ENCODE assay signal across 9 mouse cellular contexts in the genomic region with DNA sequence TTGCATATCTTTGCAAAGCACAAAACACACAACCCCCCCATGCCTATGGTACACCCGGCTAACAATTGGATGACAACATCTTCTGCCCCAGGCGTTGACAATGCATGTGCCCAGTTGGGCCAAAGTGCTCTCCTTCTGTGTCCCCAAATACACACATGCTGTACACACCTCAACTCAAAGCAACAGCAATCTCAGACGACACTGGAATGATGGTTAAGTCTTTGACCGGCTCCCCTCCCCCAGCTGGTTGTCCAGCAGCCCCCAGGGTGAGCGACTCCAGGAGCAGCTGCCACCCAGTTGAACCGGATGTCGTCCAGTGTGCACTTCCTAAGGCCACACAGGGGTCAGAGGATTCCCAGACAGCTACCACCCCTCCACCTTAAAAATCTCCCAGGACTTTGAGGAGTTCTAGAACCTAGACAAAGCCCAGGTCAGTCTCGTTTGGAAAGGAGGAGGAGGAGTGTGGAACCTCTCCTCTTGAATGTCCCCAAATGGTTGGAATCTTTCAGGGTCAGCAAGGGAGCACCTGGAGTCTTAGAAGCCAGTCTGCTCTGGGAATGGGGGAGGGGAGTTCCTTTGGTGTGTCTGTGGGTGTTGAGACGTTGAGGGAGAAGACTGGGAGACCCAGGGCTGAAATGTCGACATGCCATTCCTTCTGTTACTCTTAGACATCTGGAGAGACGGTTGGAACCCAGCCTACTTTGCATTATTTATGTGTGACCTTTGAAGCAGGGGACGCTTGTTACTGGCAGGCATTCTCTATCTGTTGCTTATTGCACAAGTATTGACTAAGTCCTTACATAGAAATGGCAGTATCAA. TPM values are rescaled to one million over a fixed set of nuclear protein-coding genes. Genes with fewer than 3 reads are reported as not detected.
A peak's percentile ranks its signal among the peaks of the same experiment; 100 is the strongest.
DNase-seq lines count a peak whose midpoint lies in the region; ATAC-seq lines count a peak whose summit lies in the region.
"Had no signal": no experiment of that assay in that cellular context is flagged by ENCODE, and none has a peak within 500 bp of the region (broad histone marks: within the 10 kb centered on the region; RNA-seq: fewer than 3 reads in every experiment).

No protein-coding gene starts in this region.

- ATAC-seq in neural tube, embryonic 11.5 days (ENCODE audit: insufficient read depth, low FRiP score, low TSS enrichment) = no peak
- no peak for ATAC-seq in heart, embryonic 16.5 days (replicated peaks; ENCODE audit: extremely low read depth, insufficient read depth, low FRiP score)
- no peak for ATAC-seq in limb, embryonic 15.5 days (ENCODE audit: insufficient number of reproducible peaks, low FRiP score, low TSS enrichment, low read depth)
- no peak for ATAC-seq in stomach, embryonic 16.5 days (ENCODE audit: insufficient read depth, low FRiP score)

- H3K27me3 ChIP-seq in neural tube, embryonic 11.5 days (ENCODE audit: control insufficient read depth, insufficient read depth, low read length) = no peaks in the 10 kb centered on the region
- no peaks in the 10 kb centered on the region for H3K27me3 ChIP-seq in heart, embryonic 16.5 days (ENCODE audit: control insufficient read depth, insufficient read depth, low read length)
- no peaks in the 10 kb centered on the region for H3K27me3 ChIP-seq in limb, embryonic 15.5 days
- H3K27me3 ChIP-seq in stomach, embryonic 16.5 days (ENCODE audit: control insufficient read depth, insufficient read depth, low read length) = no peaks in the 10 kb centered on the region

- H3K4me3 ChIP-seq in neural tube, embryonic 11.5 days (ENCODE audit: low read depth, low read length) = no peak overlapping the region
- H3K4me3 ChIP-seq in heart, embryonic 16.5 days (ENCODE audit: low read length) = no peak overlapping the region
- H3K4me3 ChIP-seq in limb, embryonic 15.5 days = no peak overlapping the region
- H3K4me3 ChIP-seq in stomach, embryonic 16.5 days (replicated peaks; ENCODE audit: low read length) = no peak overlapping the region

- DNase-seq in cerebellum, adult 18-20 months = peak; percentile 16 to 17
- no peak for DNase-seq in cerebellum, adult 11 months
- DNase-seq in neural tube, embryonic 11.5 days (ENCODE audit: low spot score) = no peak
- no peak for DNase-seq in neural tube, embryonic 10.5 days (ENCODE audit: extremely low spot score, low spot score)
- DNase-seq in frontal cortex, postnatal 25 days (ENCODE audit: low spot score in 2 of 2) = no peak

- H3K27ac ChIP-seq in neural tube, embryonic 11.5 days (ENCODE audit: low read depth, low read length) = peak overlapping the region; percentile 95
- H3K27ac ChIP-seq in heart, embryonic 16.5 days (ENCODE audit: low read length) = peak overlapping the region; percentile 93
- peak overlapping the region; percentile 95 for H3K27ac ChIP-seq in limb, embryonic 15.5 days
- peak overlapping the region; percentile 91 for H3K27ac ChIP-seq in stomach, embryonic 16.5 days (ENCODE audit: low read length)

- no peaks in the 10 kb centered on the region for H3K4me1 ChIP-seq in neural tube, embryonic 11.5 days (ENCODE audit: control insufficient read depth, insufficient read depth, low read length)
- peaks cover 50% of the 10 kb centered on the region for H3K4me1 ChIP-seq in heart, embryonic 16.5 days (ENCODE audit: control insufficient read depth, insufficient read depth, low read length)
- peaks cover 57% of the 10 kb centered on the region for H3K4me1 ChIP-seq in limb, embryonic 15.5 days
- H3K4me1 ChIP-seq in stomach, embryonic 16.5 days (ENCODE audit: control insufficient read depth, insufficient read depth, low read length) = peaks cover 33% of the 10 kb centered on the region

- no peak overlapping the region for H3K9ac ChIP-seq in neural tube, embryonic 11.5 days (ENCODE audit: low read length)
- no peak overlapping the region for H3K9ac ChIP-seq in heart, embryonic 16.5 days (ENCODE audit: low read length)
- H3K9ac ChIP-seq in limb, embryonic 15.5 days = no peak overlapping the region
- peak overlapping the region; percentile 16; the same call in 1 of the 2 replicates for H3K9ac ChIP-seq in stomach, embryonic 16.5 days (ENCODE audit: low read length)

- no peaks in the 10 kb centered on the region for H3K9me3 ChIP-seq in neural tube, embryonic 11.5 days (ENCODE audit: control insufficient read depth, low read length)
- peaks cover 2% of the 10 kb centered on the region; the same call in 1 of the 2 replicates for H3K9me3 ChIP-seq in heart, embryonic 16.5 days (replicated peaks; ENCODE audit: control insufficient read depth, low read length)
- no peaks in the 10 kb centered on the region for H3K9me3 ChIP-seq in limb, embryonic 15.5 days
- H3K9me3 ChIP-seq in stomach, embryonic 16.5 days (replicated peaks; ENCODE audit: control insufficient read depth, low read length) = no peaks in the 10 kb centered on the region; the same call in 1 of the 2 replicates

- H3K36me3 ChIP-seq in neural tube, embryonic 11.5 days (ENCODE audit: control insufficient read depth, insufficient read depth, low read length) = no peaks in the 10 kb centered on the region
- 0 out of 2 replicates have a peak, but pooled peaks cover 4% of the 10 kb centered on the region for H3K36me3 ChIP-seq in heart, embryonic 16.5 days (ENCODE audit: control insufficient read depth, insufficient read depth)
- no peaks in the 10 kb centered on the region for H3K36me3 ChIP-seq in limb, embryonic 15.5 days
- no peaks in the 10 kb centered on the region for H3K36me3 ChIP-seq in stomach, embryonic 16.5 days (ENCODE audit: control insufficient read depth, insufficient read depth, low read length)

- WGBS in neural tube, embryonic 11.5 days = 14% methylated on average over 12 of the region's 12 CpGs
- WGBS in heart, embryonic 16.5 days = 24% methylated on average over 12 of the region's 12 CpGs
- WGBS in limb, embryonic 15.5 days = 25% methylated on average over 12 of the region's 12 CpGs
- 23% methylated on average over 12 of the region's 12 CpGs for WGBS in stomach, embryonic 16.5 days

- no peak overlapping the region for H3K4me2 ChIP-seq in neural tube, embryonic 11.5 days (ENCODE audit: low read depth)
- no peak overlapping the region for H3K4me2 ChIP-seq in heart, embryonic 16.5 days (ENCODE audit: low read depth, low read length)
- H3K4me2 ChIP-seq in limb, embryonic 15.5 days = no peak overlapping the region
- H3K4me2 ChIP-seq in stomach, embryonic 16.5 days (ENCODE audit: low read depth, low read length) = peak overlapping the region; percentile 10; the same call in 1 of the 2 replicates

RNA-seq across cellular contexts. Expression of a gene that starts 36.8 kb away (rescaled TPM):
- 51.1 and 56.4 TPM in 2 replicates for polyA plus RNA-seq in neural tube, embryonic 11.5 days (2014; fragmentation: Nextera tagmentation; extraction: Ambion mirVana)
- polyA plus RNA-seq in heart, embryonic 16.5 days (2015; fragmentation: Nextera tagmentation; extraction: Ambion mirVana) = 27.9 and 31.4 TPM in 2 replicates
- polyA plus RNA-seq in limb, embryonic 15.5 days (2015; fragmentation: Nextera tagmentation; extraction: Ambion mirVana) = 35.2 and 36.4 TPM in 2 replicates
- 30.0 and 34.0 TPM in 2 replicates for polyA plus RNA-seq in stomach, embryonic 16.5 days (2015; fragmentation: Nextera tagmentation; extraction: Ambion mirVana)

RNA-seq across cellular contexts. Expression of a gene that starts 53.8 kb away (rescaled TPM):
- not detected in 2 replicates for polyA plus RNA-seq in neural tube, embryonic 11.5 days (2014; fragmentation: Nextera tagmentation; extraction: Ambion mirVana)
- not detected in 2 replicates for polyA plus RNA-seq in heart, embryonic 16.5 days (2015; fragmentation: Nextera tagmentation; extraction: Ambion mirVana)
- not detected in 2 replicates for polyA plus RNA-seq in limb, embryonic 15.5 days (2015; fragmentation: Nextera tagmentation; extraction: Ambion mirVana)
- polyA plus RNA-seq in stomach, embryonic 16.5 days (2015; fragmentation: Nextera tagmentation; extraction: Ambion mirVana) = not detected in 2 replicates
- polyA plus RNA-seq: C2C12 had no signal

Comparison
In these comparisons a context has a peak if more than half of its experiments do, and no peak if none do; other contexts are left out.
1. DNase-seq: peak in cerebellum, adult 18-20 months (2 of 2); none in cerebellum, adult 11 months (single experiment), neural tube, embryonic 11.5 days (single experiment), neural tube, embryonic 10.5 days (single experiment) and frontal cortex, postnatal 25 days (0 of 2).
2. Peak in every context shown above with its lines, with median percentiles within 50 percentile points of each other: H3K27ac ChIP-seq.